Mouse (Mus musculus) ES-Bruce4 (cell line): ENCODE results near the gene Ripply3.

Experiments used
- CTCF ChIP-seq: IDR thresholded peaks from one replicate; pipeline ENCODE4 v1.8.1; 2011; ENCODE audit warnings: low read depth, low read length
- EP300 ChIP-seq: IDR thresholded peaks from 2 replicates; pipeline ENCODE4 v1.6.1; 2011; ENCODE audit warnings: low read depth, low read length; ENCODE audit not compliant: insufficient read depth
- POLR2A ChIP-seq: IDR thresholded peaks from one replicate; pipeline ENCODE4 v1.8.1; 2011; ENCODE audit warnings: low read length; ENCODE audit not compliant: insufficient read depth

DNA sequence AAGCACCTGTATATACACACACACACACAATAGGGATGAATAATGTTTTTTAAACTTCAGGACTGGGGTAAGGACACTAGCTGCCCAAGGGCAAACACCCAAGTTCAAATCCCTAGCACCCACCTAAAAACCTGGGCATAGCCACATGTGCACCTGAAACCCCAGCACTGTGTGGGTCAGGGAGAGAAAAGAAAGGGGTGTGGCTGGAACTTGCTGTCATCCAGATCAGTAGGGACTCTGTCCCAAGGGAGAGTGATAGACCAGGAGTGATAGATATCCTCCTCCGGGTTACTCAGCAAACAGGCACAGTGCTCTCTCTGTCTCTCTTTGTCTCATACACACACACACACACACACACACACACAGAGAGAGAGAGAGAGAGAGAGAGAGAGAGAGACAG lies 16.8 kb upstream of the Ripply3 start:
- TF ChIP-seq POLR2A (no peak), CTCF (no peak), EP300 (no peak)
